Mouse (Mus musculus) erythroblast, adult 5-6 weeks (primary cell): ENCODE results near the gene Ces1c. TPM values are rescaled to one million over a fixed set of nuclear protein-coding genes. Genes with fewer than 3 reads are reported as not detected.

Experiments
- ATAC-seq: replicated peaks from 2 replicates; pipeline ENCODE4 v1.8.0; 2016; ENCODE audit warnings: moderate number of reproducible peaks, mild to moderate bottlenecking, moderate TSS enrichment, inconsistent platforms; ENCODE audit not compliant: poor library complexity, low FRiP score, severe bottlenecking
- total RNA-seq, 2 experiments: library from RNA; stranded (forward) in 1 of 2; stranded (reverse) in 1 of 2; fragments of 150-400 nt in 1 of 2; fragments of 200-764, 138-1000 nt in 1 of 2; gene quantifications; 2 replicates each; pipeline versions ENCODE4 v1.2.3 to v1.2.4; 2015 to 2017; ENCODE audit warnings: low replicate concordance in 2 of 2

The Ces1c gene
- total RNA-seq, 2 experiments from 2014 or later = not detected

GRCm38 (mm10) chr8:93055238-93055637, 75.8 kb downstream of the Ces1c start:
- no peak for ATAC-seq

Other genes starting within 250 kb of the Ces1c start
- gene Capns2, start 229.9 kb downstream of the Ces1c start, total RNA-seq (2015; ENCODE audit: low replicate concordance) = not detected in 2 replicates
- not detected in 2 replicates for gene Capns2, start 229.9 kb downstream of the Ces1c start, total RNA-seq (2017; ENCODE audit: low replicate concordance)
- gene Slc6a2, start 171.2 kb downstream of the Ces1c start, total RNA-seq (2015; ENCODE audit: low replicate concordance) = not detected in 2 replicates
- gene Slc6a2, start 171.2 kb downstream of the Ces1c start, total RNA-seq (2017; ENCODE audit: low replicate concordance) = not detected in 2 replicates
- gene Ces1a, start 83.1 kb downstream of the Ces1c start, total RNA-seq (2015; ENCODE audit: low replicate concordance) = not detected in 2 replicates
- gene Ces1a, start 83.1 kb downstream of the Ces1c start, total RNA-seq (2017; ENCODE audit: low replicate concordance) = not detected in 2 replicates
- gene Ces1b, start 51.3 kb downstream of the Ces1c start, total RNA-seq (2015; ENCODE audit: low replicate concordance) = not detected in 2 replicates
- not detected in 2 replicates for gene Ces1b, start 51.3 kb downstream of the Ces1c start, total RNA-seq (2017; ENCODE audit: low replicate concordance)
- gene Ces1d, start 66.6 kb upstream of the Ces1c start, total RNA-seq (2015; ENCODE audit: low replicate concordance) = 0.42 TPM in 1 of 2 replicates, not detected in the other
- gene Ces1d, start 66.6 kb upstream of the Ces1c start, total RNA-seq (2017; ENCODE audit: low replicate concordance) = not detected in 2 replicates
- not detected in 2 replicates for gene Ces1e, start 98.3 kb upstream of the Ces1c start, total RNA-seq (2015; ENCODE audit: low replicate concordance)
- not detected in 2 replicates for gene Ces1e, start 98.3 kb upstream of the Ces1c start, total RNA-seq (2017; ENCODE audit: low replicate concordance)
- gene Ces1f, start 148.5 kb upstream of the Ces1c start, total RNA-seq (2015; ENCODE audit: low replicate concordance) = not detected in 2 replicates
- gene Ces1f, start 148.5 kb upstream of the Ces1c start, total RNA-seq (2017; ENCODE audit: low replicate concordance) = not detected in 2 replicates
- gene Ces1g, start 206.0 kb upstream of the Ces1c start, total RNA-seq (2015; ENCODE audit: low replicate concordance) = not detected in 2 replicates
- gene Ces1g, start 206.0 kb upstream of the Ces1c start, total RNA-seq (2017; ENCODE audit: low replicate concordance) = not detected in 2 replicates
- gene Ces1h, start 248.4 kb upstream of the Ces1c start, total RNA-seq (2015; ENCODE audit: low replicate concordance) = not detected in 2 replicates
- gene Ces1h, start 248.4 kb upstream of the Ces1c start, total RNA-seq (2017; ENCODE audit: low replicate concordance) = not detected in 2 replicates